Mouse (Mus musculus): ENCODE results near the gene Il34. TPM values are rescaled to one million over a fixed set of nuclear protein-coding genes. Genes with fewer than 3 reads are reported as not detected.

Gene Il34
- total RNA-seq, 2 experiments from 2014 or later, result 13.8 to 14.2 TPM

Other genes with a start within 250 kb of the Il34 start
- gene Vac14, start 187.3 kb downstream of the Il34 start, total RNA-seq (2021), result 10 to 100 TPM; 47.3 to 49.0 TPM
- gene Mtss1l, start 84.4 kb downstream of the Il34 start, total RNA-seq (2021), result 100 to 1,000 TPM; 315 to 327 TPM
- gene Cog4, start 40.7 kb upstream of the Il34 start, total RNA-seq (2021), result 10 to 100 TPM; 46.8 to 47.7 TPM
- gene Sf3b3, start 40.9 kb upstream of the Il34 start, total RNA-seq (2021), result 10 to 100 TPM; 82.3 to 83.9 TPM
- 1 to 10 TPM; 7.8 to 7.9 TPM for gene Fuk, start 96.6 kb upstream of the Il34 start, total RNA-seq (2021)
- 10 to 100 TPM; 78.9 to 80.6 TPM for gene St3gal2, start 114.0 kb upstream of the Il34 start, total RNA-seq (2021)
- 10 to 100 TPM; 43.2 to 44.0 TPM for gene Ddx19a, start 191.9 kb upstream of the Il34 start, total RNA-seq (2021)
- gene Ddx19b, start 225.8 kb upstream of the Il34 start, total RNA-seq (2021), result 10 to 100 TPM; 21.3 to 21.6 TPM
- 100 to 1,000 TPM in 1 of 2 experiments, 10 to 100 TPM in 1; 98.4 to 108 TPM for gene Aars, start 227.2 kb upstream of the Il34 start, total RNA-seq (2021)

All from left cerebral cortex, postnatal 4 days (tissue).